In genomic region chr14:55589771-55590448, GRCm38 (mm10) we compare ENCODE assay signal across 8 mouse cellular contexts. TPM values are rescaled to one million over a fixed set of nuclear protein-coding genes. Genes with fewer than 3 reads are reported as not detected.
DNase-seq lines count a peak whose midpoint lies in the region; ATAC-seq and TF ChIP-seq lines count a peak whose summit lies in the region.

No protein-coding gene starts in this region.

- peaks cover 23% of the 10 kb centered on the region for H3K79me3 ChIP-seq in C2C12 (ENCODE audit: low read depth)

- no peaks in the 10 kb centered on the region for H3K9me3 ChIP-seq in forebrain, embryonic 15.5 days
- H3K9me3 ChIP-seq in liver, embryonic 15.5 days (replicated peaks) = no peaks in the 10 kb centered on the region

- H3ac ChIP-seq in C2C12 (ENCODE audit: control insufficient read depth, insufficient read length, low read depth) = peak overlapping the region; percentile 74

- peaks cover 44% of the 10 kb centered on the region for H3K79me2 ChIP-seq in C2C12 (ENCODE audit: control insufficient read depth, insufficient read depth)

- intact Hi-C loops in gastrocnemius, adult 2 months (cut with DNase I) = no loop called here
- intact Hi-C loops in gastrocnemius, postnatal 14 days (cut with DNase I; ENCODE audit: low total_unique reads) = no loop called here
- intact Hi-C loops in left cerebral cortex, postnatal 4 days (cut with DNase I) = no loop called here
- intact Hi-C loops in gastrocnemius, postnatal 36 days (cut with DNase I) = loop anchor here (5.0 kb wide), 1 partner anchor 42 kb away; no protein-coding TSS in a partner anchor

- 87% methylated on average over 11 of the region's 11 CpGs for WGBS in forebrain, embryonic 15.5 days
- 67% methylated on average over 11 of the region's 11 CpGs for WGBS in liver, embryonic 15.5 days (ENCODE audit: insufficient replicate concordance)

- peak overlapping the region; percentile 98 for H3K27ac ChIP-seq in gastrocnemius, adult 2 months
- H3K27ac ChIP-seq in forebrain, embryonic 15.5 days (replicated peaks) = peak overlapping the region; percentile 94; the same call in 1 of the 2 replicates
- peak overlapping the region; percentile 99 for H3K27ac ChIP-seq in liver, embryonic 15.5 days (replicated peaks)

- TF ChIP-seq CTCF in gastrocnemius, adult 2 months (IDR thresholded peaks at IDR 0.05) = no peak
- no peak for TF ChIP-seq CTCF in C2C12 (IDR thresholded peaks at IDR 0.05; ENCODE audit: control insufficient read depth, insufficient read depth, insufficient read length)

- no peak for DNase-seq in gastrocnemius, adult 2 months
- no peak for DNase-seq in gastrocnemius, postnatal 14 days
- DNase-seq in layer of hippocampus, postnatal 25 days (ENCODE audit: extremely low spot score in 1 of 2, low spot score in 1 of 2) = no peak
- DNase-seq in left cerebral cortex, postnatal 4 days = no peak
- DNase-seq in gastrocnemius, postnatal 36 days = no peak

- H3K4me2 ChIP-seq in forebrain, embryonic 15.5 days (replicated peaks) = peak overlapping the region; percentile 96
- peak overlapping the region; percentile 94 for H3K4me2 ChIP-seq in liver, embryonic 15.5 days

- ATAC-seq in forebrain, embryonic 15.5 days (replicated peaks) = no peak
- no peak for ATAC-seq in liver, embryonic 15.5 days (ENCODE audit: insufficient read depth)

- H3K36me3 ChIP-seq in C2C12 (ENCODE audit: control insufficient read depth, insufficient read depth) = peaks cover 22% of the 10 kb centered on the region
- H3K36me3 ChIP-seq in forebrain, embryonic 15.5 days = peaks cover 3% of the 10 kb centered on the region; the same call in 1 of the 2 replicates
- H3K36me3 ChIP-seq in liver, embryonic 15.5 days (replicated peaks) = peaks cover 30% of the 10 kb centered on the region

- peak overlapping the region; percentile 74 for H3K4me3 ChIP-seq in gastrocnemius, adult 2 months
- H3K4me3 ChIP-seq in C2C12 (ENCODE audit: insufficient read depth, poor library complexity, severe bottlenecking) = peak overlapping the region; percentile 89
- peak overlapping the region; percentile 68 for H3K4me3 ChIP-seq in forebrain, embryonic 15.5 days
- H3K4me3 ChIP-seq in liver, embryonic 15.5 days (replicated peaks) = peak overlapping the region; percentile 93

- peaks cover 42% of the 10 kb centered on the region for H3K4me1 ChIP-seq in forebrain, embryonic 15.5 days
- H3K4me1 ChIP-seq in liver, embryonic 15.5 days (replicated peaks) = peaks cover 66% of the 10 kb centered on the region

- H3K9ac ChIP-seq in forebrain, embryonic 15.5 days (replicated peaks) = peak overlapping the region; percentile 80
- H3K9ac ChIP-seq in liver, embryonic 15.5 days = peak overlapping the region; percentile 96

- H3K27me3 ChIP-seq in C2C12 (ENCODE audit: control insufficient read depth, insufficient read depth, insufficient read length) = no peaks in the 10 kb centered on the region
- no peaks in the 10 kb centered on the region for H3K27me3 ChIP-seq in forebrain, embryonic 15.5 days
- no peaks in the 10 kb centered on the region for H3K27me3 ChIP-seq in liver, embryonic 15.5 days

TF ChIP-seq in C2C12, 6 proteins besides CTCF, POLR2A, EP300 and RAD21:
- TF ChIP-seq CEBPB (IDR thresholded peaks at IDR 0.05; ENCODE audit: low read depth) = no peak
- TF ChIP-seq FOSL1 (IDR thresholded peaks at IDR 0.05; ENCODE audit: insufficient read depth, low read length, poor library complexity, severe bottlenecking) = no peak
- TF ChIP-seq USF1 (IDR thresholded peaks at IDR 0.05; ENCODE audit: low read depth) = no peak
- no peak for TF ChIP-seq MYOD1 (IDR thresholded peaks at IDR 0.05; ENCODE audit: control insufficient read depth, insufficient read length, low read depth)

RNA-seq across cellular contexts. Expression of gene Psme2, which starts 1.0 kb away (rescaled TPM):
- total RNA-seq in gastrocnemius, adult 2 months (2021) = 10 to 100 TPM; 33.8 to 54.8 TPM
- total RNA-seq in gastrocnemius, postnatal 14 days (2021) = 10 to 100 TPM; 57.5 to 63.2 TPM
- polyA plus RNA-seq in C2C12 (2012; fragmentation: generic; extraction: Trizol) = 110 TPM
- polyA plus RNA-seq in forebrain, embryonic 15.5 days (2015; fragmentation: Nextera tagmentation; extraction: Ambion mirVana) = 187 and 211 TPM in 2 replicates
- polyA plus RNA-seq in liver, embryonic 15.5 days (2015; fragmentation: Nextera tagmentation; extraction: Ambion mirVana) = 173 and 191 TPM in 2 replicates
- 10 to 100 TPM; 47.9 to 55.6 TPM for total RNA-seq in layer of hippocampus, postnatal 25 days (2021)
- 100 to 1,000 TPM in 1 of 2 experiments, 10 to 100 TPM in 1; 98.8 to 106 TPM for total RNA-seq in left cerebral cortex, postnatal 4 days (2021)
- 10 to 100 TPM; 55.2 to 59.5 TPM for total RNA-seq in gastrocnemius, postnatal 36 days (2021)

RNA-seq across cellular contexts. Expression of gene Rnf31, which starts 1.6 kb away (rescaled TPM):
- 10 to 100 TPM; 17.1 to 20.4 TPM for total RNA-seq in gastrocnemius, adult 2 months (2021)
- total RNA-seq in gastrocnemius, postnatal 14 days (2021) = 10 to 100 TPM in 1 of 2 experiments, 1 to 10 TPM in 1; 9.4 to 11.7 TPM
- 9.4 TPM for polyA plus RNA-seq in C2C12 (2012; fragmentation: generic; extraction: Trizol)
- polyA plus RNA-seq in forebrain, embryonic 15.5 days (2015; fragmentation: Nextera tagmentation; extraction: Ambion mirVana) = 17.7 TPM in 2 replicates
- 9.1 and 12.0 TPM in 2 replicates for polyA plus RNA-seq in liver, embryonic 15.5 days (2015; fragmentation: Nextera tagmentation; extraction: Ambion mirVana)
- 10 to 100 TPM; 36.4 to 41.9 TPM for total RNA-seq in layer of hippocampus, postnatal 25 days (2021)
- 10 to 100 TPM; 33.3 to 47.7 TPM for total RNA-seq in left cerebral cortex, postnatal 4 days (2021)
- total RNA-seq in gastrocnemius, postnatal 36 days (2021) = 10 to 100 TPM; 18.8 to 19.6 TPM

RNA-seq across cellular contexts. Expression of gene Emc9, which starts 4.8 kb away (rescaled TPM):
- 10 to 100 TPM; 30.3 to 45.2 TPM for total RNA-seq in gastrocnemius, adult 2 months (2021)
- 10 to 100 TPM; 38.6 to 39.4 TPM for total RNA-seq in gastrocnemius, postnatal 14 days (2021)
- polyA plus RNA-seq in C2C12 (2012; fragmentation: generic; extraction: Trizol) = 7.5 TPM
- 15.0 and 16.0 TPM in 2 replicates for polyA plus RNA-seq in forebrain, embryonic 15.5 days (2015; fragmentation: Nextera tagmentation; extraction: Ambion mirVana)
- 25.6 and 25.9 TPM in 2 replicates for polyA plus RNA-seq in liver, embryonic 15.5 days (2015; fragmentation: Nextera tagmentation; extraction: Ambion mirVana)
- 10 to 100 TPM; 47.2 to 56.6 TPM for total RNA-seq in layer of hippocampus, postnatal 25 days (2021)
- 10 to 100 TPM; 27.8 to 36.4 TPM for total RNA-seq in left cerebral cortex, postnatal 4 days (2021)
- 10 to 100 TPM; 29.6 to 34.6 TPM for total RNA-seq in gastrocnemius, postnatal 36 days (2021)

RNA-seq across cellular contexts. Expression of gene Psme1, which starts 12.0 kb away (rescaled TPM):
- total RNA-seq in gastrocnemius, adult 2 months (2021) = 10 to 100 TPM; 53.3 to 75.5 TPM
- total RNA-seq in gastrocnemius, postnatal 14 days (2021) = 10 to 100 TPM; 48.3 to 49.7 TPM
- 63.7 TPM for polyA plus RNA-seq in C2C12 (2012; fragmentation: generic; extraction: Trizol)
- 187 and 189 TPM in 2 replicates for polyA plus RNA-seq in forebrain, embryonic 15.5 days (2015; fragmentation: Nextera tagmentation; extraction: Ambion mirVana)
- polyA plus RNA-seq in liver, embryonic 15.5 days (2015; fragmentation: Nextera tagmentation; extraction: Ambion mirVana) = 108 and 116 TPM in 2 replicates
- 10 to 100 TPM; 49.3 to 56.6 TPM for total RNA-seq in layer of hippocampus, postnatal 25 days (2021)
- 100 to 1,000 TPM; 111 to 112 TPM for total RNA-seq in left cerebral cortex, postnatal 4 days (2021)
- 10 to 100 TPM; 67.4 to 69.7 TPM for total RNA-seq in gastrocnemius, postnatal 36 days (2021)

RNA-seq across cellular contexts. Expression of gene Irf9, which starts 13.5 kb away (rescaled TPM):
- 1 to 10 TPM; 4.7 to 5.1 TPM for total RNA-seq in gastrocnemius, adult 2 months (2021)
- total RNA-seq in gastrocnemius, postnatal 14 days (2021) = 1 to 10 TPM; 3.9 to 4.8 TPM
- polyA plus RNA-seq in C2C12 (2012; fragmentation: generic; extraction: Trizol) = 3.3 TPM
- 7.2 and 8.1 TPM in 2 replicates for polyA plus RNA-seq in forebrain, embryonic 15.5 days (2015; fragmentation: Nextera tagmentation; extraction: Ambion mirVana)
- 20.7 and 20.9 TPM in 2 replicates for polyA plus RNA-seq in liver, embryonic 15.5 days (2015; fragmentation: Nextera tagmentation; extraction: Ambion mirVana)
- 10 to 100 TPM in 1 of 2 experiments, 1 to 10 TPM in 1; 9.6 to 12.2 TPM for total RNA-seq in layer of hippocampus, postnatal 25 days (2021)
- 10 to 100 TPM; 11.5 to 15.7 TPM for total RNA-seq in left cerebral cortex, postnatal 4 days (2021)
- total RNA-seq in gastrocnemius, postnatal 36 days (2021) = 1 to 10 TPM; 4.1 to 4.6 TPM
